Mouse (Mus musculus) liver, embryonic 16.5 days (tissue): ENCODE measurements around the gene Tubgcp5. TPM values are rescaled to one million over a fixed set of nuclear protein-coding genes. Genes with fewer than 3 reads are reported as not detected.
"Not testable (repeated sequence)": the region's sequence is repeated elsewhere in the genome, so short reads cannot be mapped to it uniquely, and the experiment has no call there.

Experiments used
- ATAC-seq: fragments of 200-750 bp; cut with Nextera tagmentation; 2 replicates; pipeline ENCODE4 v1.8.0; 2017; ENCODE audit warnings: low read depth, mild to moderate bottlenecking, moderate number of reproducible peaks, moderate library complexity
- H3K27ac ChIP-seq: fragments of 300-500 bp; sonication (generic); 2 replicates; pipeline ENCODE4 v1.5.1; 2014; ENCODE audit warnings: mild to moderate bottlenecking, low read length
- H3K27me3 ChIP-seq: fragments of 300-500 bp; sonication (generic); 2 replicates; pipeline ENCODE4 v1.6.1; 2014; ENCODE audit warnings: low read depth, low read length, mixed read lengths; ENCODE audit not compliant: control insufficient read depth, insufficient read depth
- H3K36me3 ChIP-seq: fragments of 300-500 bp; sonication (generic); 2 replicates; pipeline ENCODE4 v1.6.1; 2014; ENCODE audit warnings: mild to moderate bottlenecking; ENCODE audit not compliant: control insufficient read depth, insufficient read depth
- H3K4me1 ChIP-seq: fragments of 300-500 bp; sonication (generic); 2 replicates; pipeline ENCODE4 v1.6.1; 2014; ENCODE audit warnings: low read depth, low read length, mixed read lengths; ENCODE audit not compliant: control insufficient read depth
- H3K4me2 ChIP-seq: fragments of 300-500 bp; sonication (generic); 2 replicates; pipeline ENCODE4 v1.6.1; 2014; ENCODE audit warnings: low read depth, low read length, mixed read lengths
- H3K4me3 ChIP-seq: fragments of 300-500 bp; sonication (generic); 2 replicates; pipeline ENCODE4 v1.5.1; 2014; ENCODE audit warnings: low read depth, mild to moderate bottlenecking, low read length
- H3K9ac ChIP-seq: fragments of 300-500 bp; sonication (generic); 2 replicates; pipeline ENCODE4 v1.6.1; 2014; ENCODE audit warnings: low read depth, low read length
- H3K9me3 ChIP-seq: fragments of 300-500 bp; sonication (generic); replicated peaks from 2 replicates; pipeline ENCODE4 v1.6.1; 2016; ENCODE audit warnings: low read length; ENCODE audit not compliant: control insufficient read depth
- WGBS: fragments of 180-500 bp; shearing (Covaris S2); extraction: QIAGEN DNeasy Blood & Tissue Kit; methylation state at CpG from one replicate; pipeline ENCODE4 v1.1.7; 2014; ENCODE audit not compliant: insufficient replicate concordance; 5-methylcytosine and 5-hydroxymethylcytosine counted together
- polyA plus RNA-seq: library from polyadenylated mRNA; unstranded; fragments of >200 nt; fragmentation: Nextera tagmentation; extraction: Ambion mirVana; gene quantifications from 2 replicates; pipeline ENCODE4 v1.2.1, GENCODE M21; 2015

Tubgcp5 gene
- 5.8 and 6.8 TPM in 2 replicates for polyA plus RNA-seq

- Histone ChIP-seq H3K4me2 (peak within 1 kb of the TSS; percentile 75), H3K27ac (peak within 1 kb of the TSS; percentile 50; the same call in 1 of the 2 replicates), H3K4me1 (peaks cover 16% of the 10 kb centered on the region), H3K9me3 (no peaks in the 10 kb centered on the region), H3K9ac (peak within 1 kb of the TSS; percentile 83), H3K27me3 (no peaks in the 10 kb centered on the region), H3K36me3 (peaks cover 17% of the 10 kb centered on the region), H3K4me3 (peak within 1 kb of the TSS; percentile 86)
- ATAC-seq = peak; percentile 100
- under 1% methylated on average over 51 of the region's 51 CpGs for WGBS
These were observed at the start of gene Tubgcp5 for GRCm38 (mm10) chr7:55793952-55794603. Gene Tubgcp5, plus strand, starts transcription at chr7:55794154.

GRCm38 (mm10) chr7:55744566-55745220 lies 49.3 kb upstream of the Tubgcp5 start:
- no peak overlapping the region for H3K4me2 ChIP-seq
- H3K9me3 ChIP-seq = no peaks in the 10 kb centered on the region
- 52% methylated on average over 10 of the region's 10 CpGs for WGBS
- no peaks in the 10 kb centered on the region for H3K27me3 ChIP-seq
- H3K4me1 ChIP-seq = no peaks in the 10 kb centered on the region
- H3K9ac ChIP-seq = no peak overlapping the region
- ATAC-seq = no peak
- no peaks in the 10 kb centered on the region for H3K36me3 ChIP-seq
- no peak overlapping the region for H3K27ac ChIP-seq
- H3K4me3 ChIP-seq = no peak overlapping the region

GRCm38 (mm10) chr7:55750841-55751240 lies 43.1 kb upstream of the Tubgcp5 start:
- no peaks in the 10 kb centered on the region for H3K27me3 ChIP-seq
- H3K4me1 ChIP-seq = no peaks in the 10 kb centered on the region
- H3K9me3 ChIP-seq = no peaks in the 10 kb centered on the region
- 52% methylated on average over 3 of the region's 3 CpGs for WGBS
- no peak overlapping the region for H3K9ac ChIP-seq
- no peaks in the 10 kb centered on the region for H3K36me3 ChIP-seq
- ATAC-seq = no peak
- H3K27ac ChIP-seq = no peak overlapping the region
- H3K4me3 ChIP-seq = no peak overlapping the region
- H3K4me2 ChIP-seq = no peak overlapping the region

GRCm38 (mm10) chr7:55759346-55759745 lies 34.6 kb upstream of the Tubgcp5 start:
- no peak for ATAC-seq
- WGBS = 48% methylated on average over 3 of the region's 3 CpGs
- Histone ChIP-seq H3K9ac (no peak overlapping the region), H3K27me3 (no peaks in the 10 kb centered on the region), H3K9me3 (no peaks in the 10 kb centered on the region), H3K4me3 (no peak overlapping the region), H3K4me2 (no peak overlapping the region), H3K27ac (no peak overlapping the region), H3K4me1 (no peaks in the 10 kb centered on the region), H3K36me3 (no peaks in the 10 kb centered on the region)

GRCm38 (mm10) chr7:55767926-55768325 lies 26.0 kb upstream of the Tubgcp5 start, which contains the start of gene Siglech:
Gene Siglech, plus strand, starts transcription at chr7:55768178.
- Histone ChIP-seq H3K27me3 (no peaks in the 10 kb centered on the region), H3K36me3 (no peaks in the 10 kb centered on the region), H3K9ac (no peak within 1 kb of the TSS), H3K4me2 (no peak within 1 kb of the TSS), H3K9me3 (no peaks in the 10 kb centered on the region), H3K4me3 (no peak within 1 kb of the TSS), H3K4me1 (no peaks in the 10 kb centered on the region), H3K27ac (no peak within 1 kb of the TSS)
- WGBS = 9% methylated on average over 3 of the region's 3 CpGs
- ATAC-seq = no peak

- no peaks in the 10 kb centered on the region for H3K36me3 ChIP-seq
- H3K27ac ChIP-seq = no peak overlapping the region
- no peaks in the 10 kb centered on the region for H3K27me3 ChIP-seq
- H3K9ac ChIP-seq = no peak overlapping the region
- no peak for ATAC-seq
- 44% methylated on average over 4 of the region's 4 CpGs for WGBS
- H3K4me1 ChIP-seq = no peaks in the 10 kb centered on the region
- no peak overlapping the region for H3K4me3 ChIP-seq
- no peak overlapping the region for H3K4me2 ChIP-seq
- no peaks in the 10 kb centered on the region for H3K9me3 ChIP-seq
These were observed 13.9 kb upstream of the Tubgcp5 start for GRCm38 (mm10) chr7:55780011-55780410.

GRCm38 (mm10) chr7:55782493-55782892 lies 11.5 kb upstream of the Tubgcp5 start:
- no peak for ATAC-seq
- WGBS = 24% methylated on average over 3 of the region's 3 CpGs

GRCm38 (mm10) chr7:55784580-55784979 lies 9.4 kb upstream of the Tubgcp5 start:
- no peak overlapping the region for H3K9ac ChIP-seq
- no peak overlapping the region for H3K4me2 ChIP-seq
- peak; percentile 41; the same call in 1 of the 2 replicates for ATAC-seq
- no peaks in the 10 kb centered on the region for H3K36me3 ChIP-seq
- H3K4me3 ChIP-seq = no peak overlapping the region
- no peaks in the 10 kb centered on the region for H3K9me3 ChIP-seq
- H3K27ac ChIP-seq = no peak overlapping the region
- no peaks in the 10 kb centered on the region for H3K27me3 ChIP-seq
- 13% methylated on average over 3 of the region's 3 CpGs for WGBS
- H3K4me1 ChIP-seq = no peaks in the 10 kb centered on the region

More at GRCm38 (mm10) chr7:55782493-55782892, 11.5 kb upstream of the Tubgcp5 start:
- Histone ChIP-seq H3K4me3 (no peak overlapping the region), H3K27me3 (no peaks in the 10 kb centered on the region), H3K36me3 (no peaks in the 10 kb centered on the region), H3K9me3 (no peaks in the 10 kb centered on the region), H3K4me2 (no peak overlapping the region), H3K27ac (no peak overlapping the region), H3K9ac (no peak overlapping the region), H3K4me1 (no peaks in the 10 kb centered on the region)

GRCm38 (mm10) chr7:55790586-55790985 lies 3.4 kb upstream of the Tubgcp5 start:
- not testable (repeated sequence) for H3K27ac ChIP-seq, H3K36me3 ChIP-seq, H3K9ac ChIP-seq, H3K27me3 ChIP-seq, H3K4me2 ChIP-seq, H3K9me3 ChIP-seq, H3K4me3 ChIP-seq, ATAC-seq
- peaks cover 13% of the 10 kb centered on the region for H3K4me1 ChIP-seq
- WGBS = 40% methylated on average over 5 of the region's 5 CpGs
